Mouse (Mus musculus) hindbrain, embryonic 10.5 days (tissue): ENCODE measurements around the gene Plppr3. TPM values are rescaled to one million over a fixed set of nuclear protein-coding genes. Genes with fewer than 3 reads are reported as not detected.
A peak's percentile ranks its signal among the peaks of the same experiment; 100 is the strongest.

ENCODE experiments used
- DNase-seq: peaks from one replicate; pipeline ENCODE4 v3.0.0-alpha.2; 2017; ENCODE audit warnings: low spot score
- H3K27ac ChIP-seq: fragments of 300-500 bp; sonication (generic); 2 replicates; pipeline ENCODE4 v1.5.1; 2016; ENCODE audit warnings: mild to moderate bottlenecking, moderate library complexity
- H3K27me3 ChIP-seq: fragments of 300-500 bp; sonication (generic); 2 replicates; pipeline ENCODE4 v1.6.1; 2016; ENCODE audit warnings: mild to moderate bottlenecking; ENCODE audit not compliant: poor library complexity, insufficient read depth, severe bottlenecking
- H3K36me3 ChIP-seq: fragments of 300-500 bp; sonication (generic); 2 replicates; pipeline ENCODE4 v1.6.1; 2016; ENCODE audit warnings: mild to moderate bottlenecking, moderate library complexity
- H3K4me1 ChIP-seq: fragments of 300-500 bp; sonication (generic); replicated peaks from 2 replicates; pipeline ENCODE4 v1.6.1; 2016; ENCODE audit warnings: mild to moderate bottlenecking
- H3K4me3 ChIP-seq: fragments of 300-500 bp; sonication (generic); 2 replicates; pipeline ENCODE4 v1.5.1; 2016; ENCODE audit warnings: mild to moderate bottlenecking, moderate library complexity
- H3K9me3 ChIP-seq: fragments of 300-500 bp; sonication (generic); 2 replicates; pipeline ENCODE4 v1.6.1; 2016; ENCODE audit warnings: mild to moderate bottlenecking, moderate library complexity
- WGBS: fragments of 180-500 bp; shearing (Covaris S2); methylation state at CpG from one replicate; pipeline ENCODE4 v1.1.7; 2016; 5-methylcytosine and 5-hydroxymethylcytosine counted together
- polyA plus RNA-seq: library from polyadenylated mRNA; unstranded; fragments of >200 nt; fragmentation: Nextera tagmentation; extraction: Ambion mirVana; gene quantifications from 2 replicates; pipeline ENCODE4 v1.2.1, GENCODE M21; 2016

Gene Plppr3
- polyA plus RNA-seq, 1 experiment from 2014 or later, result 205 TPM

DNA sequence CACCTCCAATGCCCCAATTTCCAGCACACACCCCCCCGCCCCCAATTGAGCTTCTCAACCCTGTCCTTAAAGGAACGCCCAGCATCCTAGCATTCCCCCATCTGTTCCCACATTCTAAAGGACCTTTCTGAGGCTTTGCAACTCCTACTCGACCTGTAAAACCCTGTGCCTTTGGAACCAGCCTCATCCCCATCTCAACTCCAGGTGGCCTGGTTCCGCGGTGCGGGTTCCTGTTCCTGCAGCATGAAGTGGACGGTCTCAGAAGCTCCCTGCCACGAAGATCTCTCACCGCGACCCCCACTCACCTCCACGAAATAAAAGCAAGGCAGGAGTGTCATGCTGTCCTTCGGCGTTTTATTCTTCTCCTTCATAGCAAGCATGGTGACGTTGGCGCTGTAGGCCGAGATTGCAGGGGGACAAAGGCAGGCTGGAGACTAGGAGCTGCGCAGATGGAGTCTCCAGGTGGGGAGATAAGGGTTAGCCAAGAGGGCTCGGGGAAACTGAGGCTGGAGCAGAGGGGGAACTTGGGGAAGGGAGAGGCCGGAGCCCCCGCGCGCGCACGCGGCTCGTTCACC lies 632 bp downstream of the Plppr3 start:
- DNase-seq, result no peak
- peak overlapping the region; percentile 98 for H3K27ac ChIP-seq
- no peaks in the 10 kb centered on the region for H3K9me3 ChIP-seq
- peaks cover 40% of the 10 kb centered on the region for H3K36me3 ChIP-seq
- H3K4me1 ChIP-seq, result peaks cover 46% of the 10 kb centered on the region
- WGBS, result 1% methylated on average over 26 of the region's 26 CpGs
- peak overlapping the region; percentile 75 for H3K4me3 ChIP-seq
- H3K27me3 ChIP-seq, result peaks cover 20% of the 10 kb centered on the region

GRCm38 (mm10) chr10:79873313-79873712 lies 1.1 kb downstream of the Plppr3 start:
- Histone ChIP-seq H3K9me3 (no peaks in the 10 kb centered on the region), H3K27ac (peak overlapping the region; percentile 98), H3K4me1 (peaks cover 46% of the 10 kb centered on the region), H3K27me3 (peaks cover 17% of the 10 kb centered on the region), H3K4me3 (peak overlapping the region; percentile 75), H3K36me3 (peaks cover 43% of the 10 kb centered on the region)
- WGBS, result 14% methylated on average over 6 of the region's 6 CpGs
- no peak for DNase-seq

GRCm38 (mm10) chr10:79872862-79873261 lies 1.6 kb downstream of the Plppr3 start:
- 42% methylated on average over 3 of the region's 3 CpGs for WGBS
- DNase-seq, result no peak
- H3K27ac ChIP-seq, result peak overlapping the region; percentile 98
- peaks cover 46% of the 10 kb centered on the region for H3K4me1 ChIP-seq
- H3K27me3 ChIP-seq, result peaks cover 17% of the 10 kb centered on the region
- H3K36me3 ChIP-seq, result peaks cover 45% of the 10 kb centered on the region
- peak overlapping the region; percentile 75 for H3K4me3 ChIP-seq
- no peaks in the 10 kb centered on the region for H3K9me3 ChIP-seq

GRCm38 (mm10) chr10:79871845-79872244 lies 2.6 kb downstream of the Plppr3 start:
- Histone ChIP-seq H3K4me3 (peak overlapping the region; percentile 75; the same call in 1 of the 2 replicates), H3K36me3 (peaks cover 54% of the 10 kb centered on the region), H3K4me1 (peaks cover 44% of the 10 kb centered on the region), H3K27me3 (peaks cover 7% of the 10 kb centered on the region; the same call in 1 of the 2 replicates), H3K9me3 (no peaks in the 10 kb centered on the region), H3K27ac (no peak overlapping the region)
- DNase-seq, result no peak
- WGBS, result 93% methylated on average over 8 of the region's 8 CpGs

GRCm38 (mm10) chr10:79866601-79867000 lies 7.8 kb downstream of the Plppr3 start:
- H3K9me3 ChIP-seq, result no peaks in the 10 kb centered on the region
- 0 out of 2 replicates have a peak overlapping the region, but pooled peaks have one; percentile 1 for H3K4me3 ChIP-seq
- H3K36me3 ChIP-seq, result peaks cover 92% of the 10 kb centered on the region

DNA sequence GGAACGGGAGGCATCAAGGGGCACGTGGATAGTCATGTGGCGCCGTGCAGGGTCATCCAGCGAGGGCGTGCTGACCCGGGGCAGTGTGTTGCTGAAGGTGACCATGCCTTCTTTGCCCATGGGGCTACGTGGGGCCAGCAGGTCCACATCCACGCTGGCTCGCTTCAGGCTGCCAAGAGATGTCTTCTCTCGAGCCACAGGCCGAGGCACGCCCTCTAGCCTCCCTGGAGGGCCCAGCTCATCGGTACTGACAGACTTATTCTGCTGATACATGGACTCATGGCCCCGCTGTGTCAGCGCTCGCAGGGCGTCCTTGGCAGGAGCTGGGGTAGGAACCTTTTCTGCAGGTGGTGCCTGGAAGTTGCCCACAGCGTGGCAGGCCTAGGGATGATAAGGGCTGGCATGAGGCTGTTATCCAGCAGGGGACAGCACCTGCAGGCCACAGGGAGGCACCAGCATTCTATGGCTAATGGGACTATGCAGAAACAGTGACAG lies 8.6 kb downstream of the Plppr3 start:
- WGBS, result 78% methylated on average over 19 of the region's 19 CpGs
- H3K4me1 ChIP-seq, result peaks cover 29% of the 10 kb centered on the region
- H3K36me3 ChIP-seq, result peaks cover 92% of the 10 kb centered on the region
- no peaks in the 10 kb centered on the region for H3K27me3 ChIP-seq
- no peaks in the 10 kb centered on the region for H3K9me3 ChIP-seq
- peak overlapping the region; percentile 18; the same call in 1 of the 2 replicates for H3K4me3 ChIP-seq
- 0 out of 2 replicates have a peak overlapping the region, but pooled peaks have one; percentile 54 for H3K27ac ChIP-seq
- no peak for DNase-seq

More at GRCm38 (mm10) chr10:79866601-79867000, 7.8 kb downstream of the Plppr3 start:
- Histone ChIP-seq H3K27me3 (no peaks in the 10 kb centered on the region), H3K27ac (no peak overlapping the region), H3K4me1 (peaks cover 25% of the 10 kb centered on the region)
- DNase-seq, result no peak
- WGBS, result 87% methylated on average over 11 of the region's 11 CpGs

DNA sequence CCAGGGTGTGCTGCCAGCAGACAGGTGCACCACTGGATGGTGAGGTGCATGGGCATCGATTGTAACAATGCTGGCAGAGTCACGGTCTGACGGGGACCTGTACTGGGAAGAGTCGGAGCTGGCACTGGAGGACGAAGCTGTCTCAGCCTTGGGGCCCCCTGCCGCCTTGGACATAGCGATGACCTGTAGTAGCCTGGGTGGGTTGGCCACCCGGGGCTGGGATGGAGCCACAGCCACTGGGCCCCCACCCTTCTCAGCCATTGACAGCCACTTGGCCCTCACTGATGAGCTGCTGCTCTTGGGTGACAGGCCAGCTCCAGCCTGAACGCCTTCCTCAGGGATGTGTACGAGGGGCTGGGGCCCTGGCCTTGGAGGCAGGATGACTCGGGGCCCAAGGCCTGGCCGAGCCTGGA lies 9.2 kb downstream of the Plppr3 start:
- peak overlapping the region; percentile 54 for H3K27ac ChIP-seq
- peak overlapping the region; percentile 18; the same call in 1 of the 2 replicates for H3K4me3 ChIP-seq
- H3K36me3 ChIP-seq, result peaks cover 94% of the 10 kb centered on the region
- H3K27me3 ChIP-seq, result no peaks in the 10 kb centered on the region
- DNase-seq, result peak; percentile 39
- WGBS, result 72% methylated on average over 12 of the region's 12 CpGs
- H3K9me3 ChIP-seq, result no peaks in the 10 kb centered on the region
- peaks cover 36% of the 10 kb centered on the region for H3K4me1 ChIP-seq

GRCm38 (mm10) chr10:79864351-79865188 lies 9.9 kb downstream of the Plppr3 start:
- H3K36me3 ChIP-seq, result peaks cover 94% of the 10 kb centered on the region
- no peak for DNase-seq
- no peaks in the 10 kb centered on the region for H3K9me3 ChIP-seq
- H3K27ac ChIP-seq, result peak overlapping the region; percentile 54
- peak overlapping the region; percentile 18; the same call in 1 of the 2 replicates for H3K4me3 ChIP-seq
- 70% methylated on average over 10 of the region's 10 CpGs for WGBS
- H3K4me1 ChIP-seq, result peaks cover 37% of the 10 kb centered on the region
- no peaks in the 10 kb centered on the region for H3K27me3 ChIP-seq

- Histone ChIP-seq H3K4me3 (no peak overlapping the region), H3K4me1 (peaks cover 49% of the 10 kb centered on the region), H3K36me3 (peaks cover 98% of the 10 kb centered on the region), H3K27me3 (no peaks in the 10 kb centered on the region), H3K27ac (no peak overlapping the region), H3K9me3 (no peaks in the 10 kb centered on the region)
- WGBS, result 81% methylated on average over 10 of the region's 10 CpGs
- no peak for DNase-seq
Observed at GRCm38 (mm10) chr10:79862925-79863324, 11.5 kb downstream of the Plppr3 start.

DNA sequence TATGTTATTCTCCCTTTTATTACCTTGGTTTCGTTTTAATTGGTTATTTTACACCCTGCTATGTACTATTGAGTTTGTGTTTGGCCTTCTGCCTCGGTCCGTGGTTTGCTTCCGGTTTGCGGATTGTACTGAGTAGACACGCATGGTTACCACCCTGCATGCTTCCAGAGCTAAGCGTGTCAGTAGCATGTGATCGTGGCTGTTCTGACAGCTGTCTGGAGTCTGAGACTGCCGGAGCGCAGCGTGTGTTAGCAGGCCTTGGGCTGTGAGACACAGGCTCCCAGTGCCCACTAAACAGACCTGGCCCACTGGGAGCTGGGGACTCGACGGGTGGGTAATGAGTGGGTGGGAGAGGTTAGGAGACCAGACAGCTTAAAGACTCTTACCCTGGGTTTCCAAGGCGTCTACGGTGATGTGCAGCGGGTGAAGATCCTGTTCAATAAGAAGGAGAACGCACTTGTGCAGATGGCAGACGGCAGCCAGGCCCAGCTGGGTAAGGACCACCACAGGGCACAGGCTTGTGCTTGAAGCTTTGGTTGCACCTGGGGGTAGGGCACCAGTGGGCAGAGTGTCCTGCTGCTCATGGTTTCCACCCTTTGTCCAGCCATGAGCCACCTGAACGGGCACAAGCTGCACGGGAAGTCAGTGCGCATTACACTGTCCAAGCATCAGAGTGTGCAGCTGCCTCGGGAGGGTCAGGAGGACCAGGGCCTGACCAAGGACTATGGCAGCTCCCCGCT lies 12.2 kb downstream of the Plppr3 start:
- Histone ChIP-seq H3K4me1 (peaks cover 52% of the 10 kb centered on the region), H3K4me3 (no peak overlapping the region), H3K9me3 (no peaks in the 10 kb centered on the region), H3K27me3 (no peaks in the 10 kb centered on the region), H3K36me3 (peaks cover 100% of the 10 kb centered on the region), H3K27ac (no peak overlapping the region)
- whole genome bisulfite sequencing, result 91% methylated on average over 23 of the region's 23 CpGs
- no peak for DNase-seq

- Histone ChIP-seq H3K4me1 (peaks cover 55% of the 10 kb centered on the region), H3K27ac (no peak overlapping the region), H3K36me3 (peaks cover 100% of the 10 kb centered on the region), H3K9me3 (no peaks in the 10 kb centered on the region), H3K4me3 (no peak overlapping the region), H3K27me3 (no peaks in the 10 kb centered on the region)
- WGBS, result 86% methylated on average over 25 of the region's 25 CpGs
- DNase-seq, result no peak
Observed at GRCm38 (mm10) chr10:79861230-79862048, 13.0 kb downstream of the Plppr3 start.
